Mouse (Mus musculus) MEL-GATA-1-ER (cell line): Measurements from ENCODE around the gene Sestd1.

Experiments used
- DNase-seq: peaks from one replicate; pipeline ENCODE4 v3.0.0-alpha.2; 2012; ENCODE audit warnings: low read depth; ENCODE audit errors: extremely low read depth

Sestd1 gene

GRCm38 (mm10) chr2:77174313-77174712, 106.1 kb downstream of the Sestd1 start:
- no peak for DNase-seq

GRCm38 (mm10) chr2:77173821-77174220, 106.6 kb downstream of the Sestd1 start:
- DNase-seq = no peak

GRCm38 (mm10) chr2:77173366-77173765, 107.0 kb downstream of the Sestd1 start:
- DNase-seq = no peak

GRCm38 (mm10) chr2:77172241-77172671, 108.1 kb downstream of the Sestd1 start:
- DNase-seq = no peak

- DNase-seq = no peak
Observed at GRCm38 (mm10) chr2:77171444-77172240, 108.8 kb downstream of the Sestd1 start.

GRCm38 (mm10) chr2:77170633-77171105, 109.7 kb downstream of the Sestd1 start, which contains the start of gene Ccdc141:
Gene Ccdc141 (minus strand): TSS chr2:77170636.
- DNase-seq = no peak

- DNase-seq = no peak
Observed at GRCm38 (mm10) chr2:77169916-77170632, 110.3 kb downstream of the Sestd1 start.

GRCm38 (mm10) chr2:77169218-77169617, 111.2 kb downstream of the Sestd1 start:
- DNase-seq = no peak

GRCm38 (mm10) chr2:77168781-77169180, 111.6 kb downstream of the Sestd1 start:
- no peak for DNase-seq

GRCm38 (mm10) chr2:77168081-77168685, 112.2 kb downstream of the Sestd1 start:
- DNase-seq = no peak

GRCm38 (mm10) chr2:77166366-77166765, 114.0 kb downstream of the Sestd1 start:
- DNase-seq = no peak

- no peak for DNase-seq
Observed at GRCm38 (mm10) chr2:77164662-77165061, 115.7 kb downstream of the Sestd1 start.

- no peak for DNase-seq
Observed at GRCm38 (mm10) chr2:77163381-77163780, 117.0 kb downstream of the Sestd1 start.

- DNase-seq = no peak
Observed at GRCm38 (mm10) chr2:77162135-77162534, 118.3 kb downstream of the Sestd1 start.

GRCm38 (mm10) chr2:77157546-77157945, 122.8 kb downstream of the Sestd1 start:
- DNase-seq = no peak

- DNase-seq = peak; percentile 61
Observed at GRCm38 (mm10) chr2:77154080-77154479, 126.3 kb downstream of the Sestd1 start.

- DNase-seq = no peak
Observed at GRCm38 (mm10) chr2:77151255-77151654, 129.1 kb downstream of the Sestd1 start.

GRCm38 (mm10) chr2:77149576-77149975, 130.8 kb downstream of the Sestd1 start:
- no peak for DNase-seq

- DNase-seq = no peak
Observed at GRCm38 (mm10) chr2:77148215-77148614, 132.2 kb downstream of the Sestd1 start.

- DNase-seq = no peak
Observed at GRCm38 (mm10) chr2:77146968-77147367, 133.4 kb downstream of the Sestd1 start.

- no peak for DNase-seq
Observed at GRCm38 (mm10) chr2:77146291-77146690, 134.1 kb downstream of the Sestd1 start.

GRCm38 (mm10) chr2:77143536-77143935, 136.9 kb downstream of the Sestd1 start:
- DNase-seq = no peak
